Mouse (Mus musculus): ENCODE measurements around the gene Crb2.
A peak's percentile ranks its signal among the peaks of the same experiment; 100 is the strongest.

The Crb2 gene

GRCm38 (mm10) chr2:37767080-37767547 is 8.9 kb upstream of the Crb2 start:
- DNase-seq: peak; percentile 74

- no peak for DNase-seq
Observed at GRCm38 (mm10) chr2:37767739-37768138, 8.3 kb upstream of the Crb2 start.

- DNase-seq: peak; percentile 32
Observed at GRCm38 (mm10) chr2:37768903-37769302, 7.1 kb upstream of the Crb2 start.

GRCm38 (mm10) chr2:37769793-37770192 is 6.3 kb upstream of the Crb2 start:
- DNase-seq: no peak

- peak; percentile 90 for DNase-seq
Observed at GRCm38 (mm10) chr2:37771618-37772285, 4.3 kb upstream of the Crb2 start.

- DNase-seq: peak; percentile 76
Observed at GRCm38 (mm10) chr2:37774571-37774970, 1.5 kb upstream of the Crb2 start.

GRCm38 (mm10) chr2:37776611-37777411 is 762 bp downstream of the Crb2 start:
- no peak for DNase-seq

GRCm38 (mm10) chr2:37777958-37778720 is 2.1 kb downstream of the Crb2 start:
- DNase-seq: no peak

- peak; percentile 78 for DNase-seq
Observed at GRCm38 (mm10) chr2:37780270-37780929, 4.4 kb downstream of the Crb2 start.

- no peak for DNase-seq
Observed at GRCm38 (mm10) chr2:37781421-37781820, 5.4 kb downstream of the Crb2 start.

GRCm38 (mm10) chr2:37782002-37782401 is 6.0 kb downstream of the Crb2 start:
- DNase-seq: no peak

- no peak for DNase-seq
Observed at GRCm38 (mm10) chr2:37784473-37784872, 8.4 kb downstream of the Crb2 start.

- peak; percentile 40 for DNase-seq
Observed at GRCm38 (mm10) chr2:37786461-37786860, 10.4 kb downstream of the Crb2 start.

GRCm38 (mm10) chr2:37788176-37788962 is 12.3 kb downstream of the Crb2 start:
- DNase-seq: peak; percentile 25

GRCm38 (mm10) chr2:37789029-37789428 is 13.0 kb downstream of the Crb2 start:
- DNase-seq: no peak

- no peak for DNase-seq
Observed at GRCm38 (mm10) chr2:37789995-37790394, 13.9 kb downstream of the Crb2 start.

- no peak for DNase-seq
Observed at GRCm38 (mm10) chr2:37790738-37791137, 14.7 kb downstream of the Crb2 start.

GRCm38 (mm10) chr2:37791340-37791739 is 15.3 kb downstream of the Crb2 start:
- DNase-seq: no peak

- DNase-seq: no peak
Observed at GRCm38 (mm10) chr2:37796021-37796420, 20.0 kb downstream of the Crb2 start.

GRCm38 (mm10) chr2:37797046-37797445 is 21.0 kb downstream of the Crb2 start:
- DNase-seq: no peak

- DNase-seq: no peak
Observed at GRCm38 (mm10) chr2:37799137-37799536, 23.1 kb downstream of the Crb2 start.

- DNase-seq: no peak
Observed at GRCm38 (mm10) chr2:37801687-37802086, 25.6 kb downstream of the Crb2 start.
